Mouse (Mus musculus) granulocyte monocyte progenitor cell, adult 5-6 weeks (primary cell): Measurements from ENCODE around the gene Akr1cl. TPM values are rescaled to one million over a fixed set of nuclear protein-coding genes. Genes with fewer than 3 reads are reported as not detected.
"Not testable (repeated sequence)": the region's sequence is repeated elsewhere in the genome, so short reads cannot be mapped to it uniquely, and the experiment has no call there.

Experiments used
- ATAC-seq: replicated peaks from 2 replicates; pipeline ENCODE4 v1.8.0; 2016; ENCODE audit warnings: mild to moderate bottlenecking, moderate TSS enrichment, inconsistent platforms; ENCODE audit not compliant: poor library complexity, severe bottlenecking
- total RNA-seq, 2 experiments: library from RNA; stranded (forward) in 1 of 2; stranded (reverse) in 1 of 2; fragments of 200-712, 200-1000 nt in 1 of 2; fragments of >200 nt in 1 of 2; fragmentation: Nextera tagmentation in 1 of 2; gene quantifications; 2 replicates each; pipeline ENCODE4 v1.2.3; 2014 to 2017

Gene Akr1cl
- not detected in 2 replicates for total RNA-seq (2014; fragmentation: Nextera tagmentation)
- total RNA-seq (2017), result not detected in 2 replicates

- ATAC-seq, result no peak
Observed at GRCm38 (mm10) chr1:65032641-65033040, at the start of gene Akr1cl. TSS of gene Akr1cl (minus strand) at chr1:65032759.

DNA sequence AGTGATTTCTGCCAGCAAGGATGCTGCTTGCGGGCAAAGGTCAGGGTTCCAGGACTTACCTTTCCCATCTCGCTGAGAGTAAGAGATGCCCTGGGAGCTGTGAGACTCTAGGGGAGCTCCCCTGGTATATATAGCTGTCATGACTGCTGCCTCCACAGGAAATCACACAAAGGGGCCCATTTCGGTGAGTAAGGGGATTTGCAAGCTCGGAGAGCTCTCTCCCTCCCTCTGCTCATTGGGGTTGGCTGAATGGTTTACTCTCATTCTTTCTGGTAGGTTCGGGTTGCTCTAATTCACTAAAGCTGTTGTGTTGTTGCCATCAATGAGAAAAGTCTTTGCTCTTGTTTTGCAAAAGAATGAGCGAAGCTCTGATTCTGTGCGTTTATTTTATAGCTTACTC lies 49.6 kb upstream of the Akr1cl start, which contains the start of gene Crygb:
TSS of gene Crygb (minus strand) at position 101 of the 400 bp plus-strand sequence.
- no peak for ATAC-seq

- no peak for ATAC-seq
Observed at GRCm38 (mm10) chr1:65075607-65076006, 43.0 kb upstream of the Akr1cl start.

GRCm38 (mm10) chr1:65073589-65073988 lies 41.0 kb upstream of the Akr1cl start, which contains the start of gene Crygc:
TSS of gene Crygc (minus strand) at chr1:65073689.
- no peak for ATAC-seq

DNA sequence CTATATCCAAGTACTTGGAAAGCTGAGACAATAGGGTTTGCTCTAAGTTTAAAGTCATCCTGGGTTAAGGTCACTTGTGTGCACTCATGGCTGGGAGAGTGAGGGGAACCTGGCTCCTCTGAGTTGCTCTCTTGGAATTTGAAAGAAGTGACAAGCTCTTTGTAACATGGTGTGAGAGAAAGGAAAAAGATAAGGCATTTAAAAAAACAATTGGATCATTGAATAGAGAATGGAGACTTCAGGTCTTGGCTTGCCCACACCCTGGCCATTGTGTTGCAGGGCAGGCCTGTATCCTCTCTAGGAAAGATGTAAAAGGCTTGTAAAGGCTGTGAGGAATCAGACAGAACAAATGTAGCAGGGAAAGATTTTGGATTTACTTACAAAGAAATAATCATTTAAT lies 35.3 kb upstream of the Akr1cl start:
- ATAC-seq, result no peak

- no peak for ATAC-seq
Observed at GRCm38 (mm10) chr1:65064201-65064600, 31.6 kb upstream of the Akr1cl start.

- no peak for ATAC-seq
Observed at GRCm38 (mm10) chr1:65063352-65063751, 30.8 kb upstream of the Akr1cl start, which contains the start of gene Crygd. TSS of gene Crygd (minus strand) at chr1:65063452.

- ATAC-seq, result no peak
Observed at GRCm38 (mm10) chr1:65052140-65052539, 19.6 kb upstream of the Akr1cl start.

DNA sequence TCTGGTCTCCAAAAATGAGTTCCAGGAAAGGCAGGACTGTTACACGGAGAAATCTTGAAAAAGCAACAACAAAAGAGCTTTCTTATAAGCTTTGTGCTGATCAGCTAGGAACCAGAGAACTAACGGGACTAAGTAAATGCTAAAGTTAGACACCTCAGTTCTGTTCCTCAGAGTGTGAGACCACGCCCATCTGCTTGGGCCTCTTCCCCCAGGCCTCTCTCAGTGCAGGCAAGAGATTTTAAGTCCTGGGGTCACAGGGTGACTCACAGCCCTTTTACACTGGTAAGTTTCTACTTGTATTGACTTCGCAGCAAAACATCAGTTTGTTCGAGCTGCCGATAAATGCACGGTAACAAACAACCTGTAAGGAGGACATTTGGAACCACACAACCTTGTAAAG lies 19.1 kb upstream of the Akr1cl start:
- no peak for ATAC-seq

- ATAC-seq, result not testable (repeated sequence)
Observed at GRCm38 (mm10) chr1:65050952-65051351, 18.4 kb upstream of the Akr1cl start, which contains the start of gene Cryge. TSS of gene Cryge (minus strand) at chr1:65051149.

DNA sequence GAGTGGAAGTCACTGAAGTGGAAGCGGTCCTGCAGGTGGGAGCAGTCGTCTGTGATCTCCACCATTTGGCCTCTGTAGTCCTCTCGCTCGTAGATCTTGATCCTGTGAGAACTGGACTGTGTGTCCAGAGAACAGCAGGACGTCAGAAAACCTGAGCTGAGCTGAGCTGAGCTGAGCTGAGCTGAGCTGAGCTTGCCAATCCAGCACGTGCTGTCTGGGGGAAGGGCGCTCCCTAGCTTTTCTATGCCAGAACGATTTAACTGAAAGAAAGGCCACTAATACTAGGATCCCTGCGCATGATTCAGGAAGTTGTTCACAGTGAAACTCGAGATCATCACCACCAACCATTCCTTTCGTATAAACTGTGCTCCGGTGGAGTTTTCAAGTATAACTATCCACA lies 16.2 kb upstream of the Akr1cl start:
- no peak for ATAC-seq

DNA sequence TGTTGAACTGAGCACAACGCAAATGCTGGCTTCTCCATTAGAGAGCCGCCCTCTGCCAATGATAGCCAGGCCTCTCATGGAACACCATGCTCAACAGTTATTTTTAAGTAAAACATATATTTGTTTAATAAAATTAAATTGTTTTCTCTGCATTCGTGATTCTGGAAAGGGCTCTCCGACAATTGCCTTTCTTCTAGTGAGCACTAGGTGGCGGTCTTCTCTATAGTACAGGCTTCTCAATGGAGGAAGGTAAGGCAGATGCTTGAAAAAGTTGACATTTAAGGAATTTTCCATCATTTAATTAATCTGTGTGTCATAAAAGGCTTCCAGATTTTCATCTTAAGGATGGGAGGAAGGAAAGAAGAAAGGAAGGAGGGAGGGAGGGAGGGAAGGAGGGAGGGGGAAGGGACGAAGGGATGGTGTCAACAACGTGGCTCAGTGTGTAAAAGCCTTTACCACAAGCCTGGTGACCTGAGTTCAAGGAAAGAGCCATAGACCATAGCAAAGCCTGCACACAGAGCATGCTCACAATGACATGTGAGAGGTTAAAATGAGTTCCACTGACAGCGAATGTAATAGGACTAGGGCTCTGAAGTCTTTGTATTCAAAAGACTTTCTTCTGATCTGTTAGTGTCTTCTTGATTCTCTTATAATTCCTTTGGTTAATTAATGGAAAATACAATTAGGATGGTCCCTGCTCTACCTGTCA lies 14.0 kb upstream of the Akr1cl start:
- ATAC-seq, result peak; percentile 59

DNA sequence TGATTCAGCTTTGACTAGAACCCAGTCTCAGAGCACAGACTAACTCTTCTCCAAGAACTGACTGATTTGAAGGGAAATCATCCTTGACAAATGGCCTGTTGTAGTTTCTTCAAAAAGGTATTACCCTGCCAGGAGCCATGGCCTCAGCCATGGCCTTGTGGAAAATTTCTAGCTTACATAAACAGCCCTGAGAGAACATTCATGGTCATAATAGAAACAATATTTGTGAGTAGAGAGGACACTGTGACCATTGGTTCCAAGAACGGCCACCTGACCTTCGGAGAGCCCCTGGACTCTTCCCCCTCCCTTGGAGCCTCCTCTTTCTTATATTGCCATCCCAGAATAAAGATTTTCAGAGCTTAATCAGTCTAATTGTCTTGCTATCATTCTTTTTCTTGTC lies 10.9 kb upstream of the Akr1cl start:
- no peak for ATAC-seq

GRCm38 (mm10) chr1:65041837-65042236 lies 9.3 kb upstream of the Akr1cl start:
- ATAC-seq, result no peak

DNA sequence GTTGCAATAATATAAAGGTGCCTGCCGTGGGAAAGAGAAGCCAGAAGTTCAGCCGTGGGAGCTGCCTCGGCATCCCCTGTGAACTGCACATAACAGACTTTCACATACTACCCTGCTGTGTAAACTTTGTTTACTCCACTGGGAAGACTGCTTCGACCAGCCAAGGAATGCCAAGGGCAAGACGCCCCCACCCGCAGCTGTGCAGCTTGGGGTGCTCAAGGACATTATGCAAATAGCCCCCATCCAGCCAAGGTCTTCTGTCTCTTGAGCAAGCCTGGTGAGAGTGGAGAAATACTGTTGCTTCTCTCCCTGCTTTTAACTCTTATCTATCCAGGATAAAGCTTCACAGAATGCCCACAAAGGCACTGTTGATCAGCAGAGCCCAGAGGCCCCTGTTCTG lies 8.2 kb upstream of the Akr1cl start:
- ATAC-seq, result no peak

GRCm38 (mm10) chr1:65039679-65040078 lies 7.1 kb upstream of the Akr1cl start:
- no peak for ATAC-seq

DNA sequence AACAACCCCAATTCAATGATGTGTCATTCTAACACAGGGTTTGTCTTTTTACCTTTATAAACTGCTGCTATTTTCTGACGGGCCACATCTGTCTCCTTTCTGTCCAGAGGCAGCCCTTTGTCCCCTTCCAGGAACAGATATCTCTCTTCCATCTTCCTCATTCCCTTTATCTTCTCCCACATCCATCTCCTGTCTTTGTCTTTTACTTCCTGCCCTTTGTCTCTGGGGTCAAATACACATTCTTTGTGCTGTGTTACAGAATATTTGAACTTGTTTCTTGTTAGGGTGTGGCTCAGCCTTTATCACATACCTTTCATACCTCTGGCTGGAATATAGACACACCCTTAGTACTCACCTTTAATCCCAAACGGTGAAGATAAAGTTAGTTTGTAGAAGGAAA lies 5.0 kb upstream of the Akr1cl start:
- no peak for ATAC-seq

GRCm38 (mm10) chr1:65035513-65035912 lies 3.0 kb upstream of the Akr1cl start:
- ATAC-seq, result no peak

DNA sequence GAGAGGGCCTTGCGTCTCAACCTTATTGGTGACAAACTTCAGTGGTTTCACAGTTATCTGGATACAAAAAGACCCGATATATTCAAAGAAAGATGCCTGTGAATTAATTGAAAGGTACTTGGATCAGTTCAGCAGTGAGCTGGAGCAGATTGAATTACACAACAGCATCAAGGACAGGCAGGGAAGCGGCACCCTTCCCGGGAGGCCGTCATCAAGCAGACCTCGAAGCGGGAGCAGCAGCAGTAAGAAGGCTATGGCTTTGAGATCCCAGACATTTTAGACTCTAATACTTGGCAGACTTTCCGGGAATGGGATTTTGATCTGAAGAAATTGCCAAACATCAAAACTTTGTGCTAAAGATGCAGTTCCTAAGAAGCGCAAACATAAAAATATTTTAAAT lies 4.4 kb downstream of the Akr1cl start:
- ATAC-seq, result no peak

DNA sequence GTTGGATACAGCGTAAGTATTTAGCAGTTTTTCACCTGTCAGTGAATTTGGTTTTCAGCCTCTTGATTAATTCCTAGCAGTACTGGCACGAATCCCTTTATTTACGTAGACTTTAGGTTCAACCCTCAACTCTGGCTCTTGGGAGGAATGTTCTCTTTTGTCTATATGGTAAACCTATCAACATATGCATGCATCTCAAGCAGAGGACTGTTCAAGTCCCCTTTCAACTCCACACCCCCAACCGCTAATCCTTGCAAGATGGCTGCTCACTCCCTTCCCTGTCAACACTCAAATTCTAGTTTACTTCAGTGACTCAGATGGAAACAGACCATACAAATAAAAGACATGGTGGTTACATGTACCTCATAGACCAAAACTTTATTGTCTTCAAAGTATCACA lies 19.8 kb downstream of the Akr1cl start:
- ATAC-seq, result no peak

DNA sequence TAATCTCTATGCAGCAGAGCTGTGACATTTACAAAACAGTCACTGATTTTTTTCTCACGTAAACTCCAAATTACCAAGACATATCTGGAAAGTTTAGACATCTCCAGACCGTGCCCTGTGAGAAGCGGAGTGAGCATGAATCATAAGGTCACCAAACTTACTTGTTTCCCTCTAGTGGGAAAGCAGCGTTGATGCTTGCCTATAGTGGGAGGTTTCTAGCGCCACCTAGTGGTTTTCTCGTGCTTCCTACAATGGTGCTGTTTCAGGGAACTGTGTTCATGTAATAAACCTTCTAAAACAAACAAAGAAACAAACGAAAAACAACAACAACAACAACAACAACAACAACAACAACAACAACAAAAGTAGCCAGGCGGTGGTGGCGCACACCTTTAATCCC lies 22.4 kb downstream of the Akr1cl start:
- peak; percentile 97 for ATAC-seq

DNA sequence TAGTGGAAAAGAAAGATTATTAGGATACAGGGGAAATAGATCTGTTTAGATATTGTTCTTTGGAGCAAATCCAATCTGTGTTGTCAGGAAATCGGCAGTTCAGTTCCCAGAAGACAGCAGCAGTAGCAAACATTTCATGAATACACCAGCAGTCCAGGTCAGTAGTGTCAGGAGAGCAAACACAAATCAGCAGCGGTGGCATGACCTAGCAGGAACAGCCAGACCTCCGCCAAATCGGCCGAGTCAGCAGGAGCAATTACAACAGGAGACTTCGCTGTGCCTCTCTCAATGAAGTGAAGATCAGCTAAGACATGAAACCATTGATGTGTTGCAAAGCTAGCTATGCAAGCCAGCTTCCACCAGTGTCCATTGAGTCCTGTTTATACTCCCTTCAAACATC lies 27.0 kb downstream of the Akr1cl start:
- no peak for ATAC-seq
